Mouse (Mus musculus) ES-Bruce4 (cell line): Measurements from ENCODE around the gene 2010003K11Rik.

ENCODE experiments used
- CTCF ChIP-seq: IDR thresholded peaks from one replicate; pipeline ENCODE4 v1.8.1; 2011; ENCODE audit warnings: low read depth, low read length
- POLR2A ChIP-seq: IDR thresholded peaks from one replicate; pipeline ENCODE4 v1.8.1; 2011; ENCODE audit warnings: low read length; ENCODE audit not compliant: insufficient read depth

DNA sequence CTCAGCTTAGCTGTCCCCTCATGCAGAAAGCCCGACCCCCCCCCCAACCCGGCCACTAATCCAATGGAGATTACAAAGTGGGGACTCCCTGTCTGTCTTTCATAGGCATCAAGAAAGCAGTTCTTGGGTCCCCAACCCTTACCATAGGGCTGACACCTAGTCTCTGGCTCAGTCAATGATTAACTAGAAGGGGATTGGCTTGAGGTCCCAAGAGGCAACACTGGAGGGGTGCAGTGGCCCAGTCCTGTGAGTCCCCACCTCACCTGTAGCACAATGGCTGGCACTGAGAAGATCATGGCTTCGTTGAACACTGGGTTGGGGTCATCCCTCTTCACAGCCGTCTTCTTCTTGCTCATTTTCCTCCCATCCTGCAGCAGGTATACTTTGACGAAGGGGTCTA is 47.7 kb downstream of the 2010003K11Rik start:
- no peak for TF ChIP-seq CTCF
- no peak for TF ChIP-seq POLR2A
